Mouse (Mus musculus) liver, postnatal 0 days (tissue): ENCODE results near the gene Ifne.

Experiments
- CTCF ChIP-seq: sonication (generic); IDR thresholded peaks from 2 replicates; pipeline ENCODE4 v1.5.1; 2016; ENCODE audit warnings: antibody characterized with exemption, low read depth
- EP300 ChIP-seq: IDR thresholded peaks from 2 replicates; pipeline ENCODE4 v1.6.1; 2016; ENCODE audit warnings: antibody characterized with exemption, low read depth, mild to moderate bottlenecking

DNA sequence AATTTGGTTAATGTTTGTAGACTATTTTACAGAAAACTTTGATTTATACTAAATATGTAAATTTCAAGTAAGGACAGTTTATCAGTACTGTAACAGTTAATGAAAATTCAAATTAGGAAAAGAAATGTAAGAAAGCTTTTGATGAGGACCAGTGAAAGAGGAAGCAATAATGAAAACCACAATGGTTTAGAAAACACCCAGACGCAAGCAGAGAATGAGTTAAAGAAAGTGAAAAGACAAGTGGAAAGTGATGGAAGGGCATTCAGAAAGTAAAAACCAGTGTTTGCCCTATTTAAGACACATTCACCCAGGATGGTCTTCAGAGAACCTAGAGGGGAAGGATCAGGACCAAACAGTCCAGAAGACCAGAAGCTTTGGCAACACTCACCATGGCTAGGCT, 30.3 kb downstream of the Ifne start, which contains the start of gene Ifna1:
- TF ChIP-seq CTCF (no peak), EP300 (no peak)
